Mouse (Mus musculus): Measurements from ENCODE around the gene Mettl8. TPM values are rescaled to one million over a fixed set of nuclear protein-coding genes. Genes with fewer than 3 reads are reported as not detected.

The Mettl8 gene
- polyA plus RNA-seq (2014; fragmentation: Nextera tagmentation; extraction: Ambion mirVana) = 20.3 and 20.4 TPM in 2 replicates

DNA sequence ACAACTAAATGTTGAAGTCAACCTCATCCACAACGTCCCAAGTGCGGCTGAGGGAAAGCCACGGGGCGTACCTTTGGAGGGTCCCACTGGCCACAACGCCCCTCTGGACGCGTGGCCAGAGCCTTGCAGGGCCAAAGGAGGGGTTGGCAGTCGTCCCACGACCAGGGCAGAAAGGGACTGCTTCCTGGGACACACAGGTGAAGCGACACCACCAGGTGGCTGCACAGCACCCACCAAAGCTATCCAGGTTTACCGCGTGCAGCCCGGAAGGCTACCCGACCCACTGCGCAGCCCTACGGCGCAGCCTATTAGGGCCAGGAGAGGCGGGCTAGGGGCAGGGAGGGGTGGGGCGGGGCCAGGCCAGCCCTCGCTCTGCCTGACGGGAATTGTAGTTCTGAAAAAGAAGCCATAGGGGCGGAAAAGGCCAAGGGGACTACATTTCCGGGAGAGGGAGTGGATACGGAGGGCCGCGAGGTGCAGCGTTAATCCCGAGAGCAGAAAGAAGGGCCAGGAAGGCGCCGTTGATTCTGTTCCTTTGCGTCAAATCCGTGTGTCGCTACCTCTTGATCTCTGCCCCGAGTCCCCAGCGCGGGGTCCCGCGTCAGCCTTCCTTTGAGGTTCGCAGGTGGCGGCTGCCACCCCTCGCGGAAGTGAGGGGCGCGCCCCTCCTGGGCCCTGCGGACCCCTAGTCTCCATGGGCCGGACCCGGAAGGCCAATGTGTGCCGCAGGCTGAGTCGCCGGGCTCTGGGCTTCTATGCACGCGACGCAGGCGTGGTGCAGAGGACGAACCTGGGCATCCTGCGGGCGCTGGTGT lies at the start of gene Mettl8, which contains the start of gene Dcaf17:
Gene Mettl8, minus strand, starts transcription at position 284 of the 815 bp plus-strand sequence.
Gene Dcaf17, plus strand, starts transcription at position 29 of the 815 bp plus-strand sequence.
- peak within 1 kb of the TSS; percentile 59 for H3K4me2 ChIP-seq (ENCODE audit: low read depth, severe bottlenecking)
- ATAC-seq (ENCODE audit: insufficient number of reproducible peaks, low FRiP score, low TSS enrichment, low read depth) (peak; percentile 98), DNase-seq (ENCODE audit: low spot score) (peak; percentile 94)
- no peaks in the 10 kb centered on the region for H3K9me3 ChIP-seq (ENCODE audit: control insufficient read depth, low read length)
- WGBS = under 1% methylated on average over 55 of the region's 57 CpGs
- no peaks in the 10 kb centered on the region for H3K36me3 ChIP-seq (ENCODE audit: control insufficient read depth, insufficient read depth, low read length)
- peak within 1 kb of the TSS; percentile 63 for H3K4me3 ChIP-seq (ENCODE audit: low read depth, low read length)
- H3K9ac ChIP-seq (ENCODE audit: low read length) = peak within 1 kb of the TSS; percentile 74
- peak within 1 kb of the TSS; percentile 72 for H3K27ac ChIP-seq (replicated peaks; ENCODE audit: low read depth, low read length)
- no peaks in the 10 kb centered on the region for H3K27me3 ChIP-seq (ENCODE audit: control insufficient read depth, insufficient read depth, low read length)
- no peaks in the 10 kb centered on the region for H3K4me1 ChIP-seq (ENCODE audit: control insufficient read depth, insufficient read depth, low read length)

- Histone ChIP-seq H3K36me3 (ENCODE audit: control insufficient read depth, insufficient read depth, low read length) (no peaks in the 10 kb centered on the region; the same call in 1 of the 2 replicates), H3K27ac (replicated peaks; ENCODE audit: low read depth, low read length) (no peak overlapping the region), H3K9me3 (ENCODE audit: control insufficient read depth, low read length) (no peaks in the 10 kb centered on the region), H3K4me1 (ENCODE audit: control insufficient read depth, insufficient read depth, low read length) (no peaks in the 10 kb centered on the region), H3K4me3 (ENCODE audit: low read depth, low read length) (no peak overlapping the region), H3K27me3 (ENCODE audit: control insufficient read depth, insufficient read depth, low read length) (no peaks in the 10 kb centered on the region), H3K4me2 (ENCODE audit: low read depth, severe bottlenecking) (no peak overlapping the region), H3K9ac (ENCODE audit: low read length) (no peak overlapping the region)
- DNase-seq (ENCODE audit: low spot score) = no peak
- WGBS = 74% methylated on average over 3 of the region's 3 CpGs
- ATAC-seq (ENCODE audit: insufficient number of reproducible peaks, low FRiP score, low TSS enrichment, low read depth) = no peak
These were observed 49.3 kb upstream of the Mettl8 start for GRCm38 (mm10) chr2:71104696-71105095.

DNA sequence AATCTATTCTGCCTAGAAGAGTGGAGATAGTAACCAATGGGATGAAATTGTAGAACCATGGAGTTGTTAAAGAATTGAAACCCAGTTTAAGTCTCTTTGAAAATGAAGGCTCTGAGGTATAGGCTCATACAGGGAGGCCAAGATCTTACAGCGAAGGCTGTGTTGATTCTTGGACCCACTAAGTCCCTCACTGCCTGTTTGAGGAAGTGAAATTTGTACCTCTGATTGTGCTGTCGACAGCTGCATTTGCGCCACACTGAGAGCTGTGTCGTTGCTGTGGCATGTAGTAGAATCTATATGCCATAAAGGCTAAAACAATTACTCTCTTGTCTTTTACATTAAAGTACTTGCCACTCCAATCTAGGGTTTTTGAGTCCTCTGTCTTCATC lies 47.9 kb upstream of the Mettl8 start:
- no peak for ATAC-seq (ENCODE audit: insufficient number of reproducible peaks, low FRiP score, low TSS enrichment, low read depth)
- Histone ChIP-seq H3K36me3 (ENCODE audit: control insufficient read depth, insufficient read depth, low read length) (no peaks in the 10 kb centered on the region; the same call in 1 of the 2 replicates), H3K4me2 (ENCODE audit: low read depth, severe bottlenecking) (no peak overlapping the region), H3K9ac (ENCODE audit: low read length) (no peak overlapping the region), H3K27me3 (ENCODE audit: control insufficient read depth, insufficient read depth, low read length) (no peaks in the 10 kb centered on the region), H3K4me3 (ENCODE audit: low read depth, low read length) (no peak overlapping the region), H3K27ac (replicated peaks; ENCODE audit: low read depth, low read length) (no peak overlapping the region), H3K4me1 (ENCODE audit: control insufficient read depth, insufficient read depth, low read length) (no peaks in the 10 kb centered on the region), H3K9me3 (ENCODE audit: control insufficient read depth, low read length) (no peaks in the 10 kb centered on the region)
- no peak for DNase-seq (ENCODE audit: low spot score)
- WGBS = 89% methylated on average over 4 of the region's 4 CpGs

GRCm38 (mm10) chr2:71102621-71103291 lies 47.4 kb upstream of the Mettl8 start:
- Histone ChIP-seq H3K4me3 (ENCODE audit: low read depth, low read length) (no peak overlapping the region), H3K27ac (replicated peaks; ENCODE audit: low read depth, low read length) (no peak overlapping the region), H3K36me3 (ENCODE audit: control insufficient read depth, insufficient read depth, low read length) (no peaks in the 10 kb centered on the region; the same call in 1 of the 2 replicates), H3K9me3 (ENCODE audit: control insufficient read depth, low read length) (no peaks in the 10 kb centered on the region), H3K27me3 (ENCODE audit: control insufficient read depth, insufficient read depth, low read length) (no peaks in the 10 kb centered on the region), H3K9ac (ENCODE audit: low read length) (no peak overlapping the region), H3K4me2 (ENCODE audit: low read depth, severe bottlenecking) (no peak overlapping the region), H3K4me1 (ENCODE audit: control insufficient read depth, insufficient read depth, low read length) (no peaks in the 10 kb centered on the region)
- 82% methylated on average over 10 of the region's 10 CpGs for whole genome bisulfite sequencing
- ATAC-seq (ENCODE audit: insufficient number of reproducible peaks, low FRiP score, low TSS enrichment, low read depth) (no peak), DNase-seq (ENCODE audit: low spot score) (no peak)

GRCm38 (mm10) chr2:71096170-71096569 lies 40.8 kb upstream of the Mettl8 start:
- Histone ChIP-seq H3K27me3 (ENCODE audit: control insufficient read depth, insufficient read depth, low read length) (no peaks in the 10 kb centered on the region), H3K27ac (replicated peaks; ENCODE audit: low read depth, low read length) (no peak overlapping the region), H3K36me3 (ENCODE audit: control insufficient read depth, insufficient read depth, low read length) (no peaks in the 10 kb centered on the region; the same call in 1 of the 2 replicates), H3K4me1 (ENCODE audit: control insufficient read depth, insufficient read depth, low read length) (no peaks in the 10 kb centered on the region), H3K9ac (ENCODE audit: low read length) (no peak overlapping the region), H3K9me3 (ENCODE audit: control insufficient read depth, low read length) (no peaks in the 10 kb centered on the region), H3K4me2 (ENCODE audit: low read depth, severe bottlenecking) (no peak overlapping the region), H3K4me3 (ENCODE audit: low read depth, low read length) (no peak overlapping the region)
- DNase-seq (ENCODE audit: low spot score) (no peak), ATAC-seq (ENCODE audit: insufficient number of reproducible peaks, low FRiP score, low TSS enrichment, low read depth) (no peak)
- WGBS = 77% methylated on average over 7 of the region's 7 CpGs

DNA sequence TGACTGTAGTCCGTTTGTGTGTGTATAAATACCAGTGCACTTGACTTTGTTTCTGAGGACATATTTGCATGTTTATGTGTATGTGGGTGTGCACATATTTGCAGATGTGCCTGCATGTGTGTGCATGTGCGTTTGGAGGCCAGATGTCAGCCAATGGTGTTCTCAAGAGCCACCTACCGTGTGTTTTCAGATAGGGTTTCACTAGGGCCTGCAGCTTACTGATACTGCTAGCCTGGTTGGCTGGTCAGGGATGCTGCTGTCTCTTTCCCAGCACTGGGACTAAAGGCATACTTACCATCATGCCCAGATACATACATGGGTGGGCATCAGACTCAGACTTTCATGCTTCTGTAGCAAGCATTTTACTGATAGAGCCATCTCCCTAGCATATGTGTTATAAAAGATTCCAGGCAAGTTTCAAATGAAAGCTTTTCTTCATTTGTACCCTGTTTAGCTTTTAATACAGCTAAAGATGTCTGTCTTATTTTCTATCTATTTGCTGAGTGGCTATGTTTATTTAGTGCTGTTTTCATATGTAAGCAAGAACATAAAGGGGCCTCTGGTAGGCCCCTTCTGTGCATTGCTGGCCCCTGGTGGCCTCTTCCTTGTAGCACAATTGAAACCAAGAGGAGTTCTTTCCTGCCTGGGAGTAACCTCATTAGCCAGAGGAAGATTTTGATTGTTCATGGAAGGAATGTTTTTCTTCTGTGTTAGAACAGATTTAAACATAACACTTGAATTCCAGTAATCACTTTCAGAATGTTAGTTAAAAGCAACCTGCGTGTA lies 35.5 kb upstream of the Mettl8 start:
- Histone ChIP-seq H3K27me3 (ENCODE audit: control insufficient read depth, insufficient read depth, low read length) (no peaks in the 10 kb centered on the region), H3K4me2 (ENCODE audit: low read depth, severe bottlenecking) (no peak overlapping the region), H3K4me1 (ENCODE audit: control insufficient read depth, insufficient read depth, low read length) (no peaks in the 10 kb centered on the region), H3K4me3 (ENCODE audit: low read depth, low read length) (no peak overlapping the region), H3K36me3 (ENCODE audit: control insufficient read depth, insufficient read depth, low read length) (no peaks in the 10 kb centered on the region; the same call in 1 of the 2 replicates), H3K9me3 (ENCODE audit: control insufficient read depth, low read length) (no peaks in the 10 kb centered on the region), H3K9ac (ENCODE audit: low read length) (no peak overlapping the region), H3K27ac (replicated peaks; ENCODE audit: low read depth, low read length) (no peak overlapping the region)
- DNase-seq (ENCODE audit: low spot score) = no peak
- WGBS = 91% methylated on average over 4 of the region's 4 CpGs
- ATAC-seq (ENCODE audit: insufficient number of reproducible peaks, low FRiP score, low TSS enrichment, low read depth) = no peak

GRCm38 (mm10) chr2:71089766-71090165 lies 34.4 kb upstream of the Mettl8 start:
- ATAC-seq (ENCODE audit: insufficient number of reproducible peaks, low FRiP score, low TSS enrichment, low read depth) (no peak), DNase-seq (ENCODE audit: low spot score) (no peak)
- no peak overlapping the region for H3K27ac ChIP-seq (replicated peaks; ENCODE audit: low read depth, low read length)
- WGBS = 67% methylated on average over 3 of the region's 3 CpGs
- H3K36me3 ChIP-seq (ENCODE audit: control insufficient read depth, insufficient read depth, low read length) = no peaks in the 10 kb centered on the region; the same call in 1 of the 2 replicates
- no peaks in the 10 kb centered on the region for H3K9me3 ChIP-seq (ENCODE audit: control insufficient read depth, low read length)
- no peak overlapping the region for H3K9ac ChIP-seq (ENCODE audit: low read length)
- H3K27me3 ChIP-seq (ENCODE audit: control insufficient read depth, insufficient read depth, low read length) = no peaks in the 10 kb centered on the region
- no peaks in the 10 kb centered on the region for H3K4me1 ChIP-seq (ENCODE audit: control insufficient read depth, insufficient read depth, low read length)
- H3K4me2 ChIP-seq (ENCODE audit: low read depth, severe bottlenecking) = no peak overlapping the region
- H3K4me3 ChIP-seq (ENCODE audit: low read depth, low read length) = no peak overlapping the region
